Mouse (Mus musculus) embryonic facial prominence, embryonic 11.5 days (tissue): Measurements from ENCODE around the gene Fxyd3. TPM values are rescaled to one million over a fixed set of nuclear protein-coding genes. Genes with fewer than 3 reads are reported as not detected.

ENCODE experiments used
- ATAC-seq: fragments of 200-750 bp; cut with Nextera tagmentation; replicated peaks from 2 replicates; pipeline ENCODE4 v1.8.0; 2017; ENCODE audit warnings: low read depth; ENCODE audit not compliant: insufficient number of reproducible peaks, low FRiP score, low TSS enrichment
- DNase-seq: peaks from one replicate; pipeline ENCODE4 v3.0.0-alpha.2; 2015; ENCODE audit warnings: low spot score
- H3K27ac ChIP-seq: fragments of 300-500 bp; sonication (generic); replicated peaks from 2 replicates; pipeline ENCODE4 v1.5.1; 2014; ENCODE audit warnings: mild to moderate bottlenecking, low read depth, low read length, control low read depth
- H3K27me3 ChIP-seq: fragments of 300-500 bp; sonication (generic); 2 replicates; pipeline ENCODE4 v1.6.1; 2014; ENCODE audit warnings: mild to moderate bottlenecking, low read length, moderate library complexity, mixed read lengths; ENCODE audit not compliant: control insufficient read depth, insufficient read depth
- H3K36me3 ChIP-seq: fragments of 300-500 bp; sonication (generic); replicated peaks from 2 replicates; pipeline ENCODE4 v1.6.1; 2014; ENCODE audit warnings: low read depth, mild to moderate bottlenecking, low read length, moderate library complexity, mixed read lengths; ENCODE audit not compliant: control insufficient read depth, insufficient read depth
- H3K4me1 ChIP-seq: fragments of 300-500 bp; sonication (generic); 2 replicates; pipeline ENCODE4 v1.6.1; 2014; ENCODE audit warnings: low read length, mixed read lengths; ENCODE audit not compliant: control insufficient read depth, insufficient read depth
- H3K4me2 ChIP-seq: fragments of 300-500 bp; sonication (generic); 2 replicates; pipeline ENCODE4 v1.6.1; 2014; ENCODE audit warnings: low read depth, mild to moderate bottlenecking, control low read depth, low read length, moderate library complexity
- H3K4me3 ChIP-seq: fragments of 300-500 bp; sonication (generic); 2 replicates; pipeline ENCODE4 v1.5.1; 2014; ENCODE audit warnings: low read depth, low read length, control low read depth
- H3K9ac ChIP-seq: fragments of 300-500 bp; sonication (generic); replicated peaks from 2 replicates; pipeline ENCODE4 v1.6.1; 2014; ENCODE audit warnings: mild to moderate bottlenecking, control low read depth, low read length
- H3K9me3 ChIP-seq: fragments of 300-500 bp; sonication (generic); replicated peaks from 2 replicates; pipeline ENCODE4 v1.6.1; 2016; ENCODE audit warnings: mild to moderate bottlenecking, low read length, inconsistent platforms, mixed read lengths; ENCODE audit not compliant: control insufficient read depth
- WGBS: fragments of 180-500 bp; shearing (Covaris S2); extraction: QIAGEN DNeasy Blood & Tissue Kit; methylation state at CpG from one replicate; pipeline ENCODE4 v1.1.7; 2014; 5-methylcytosine and 5-hydroxymethylcytosine counted together
- polyA plus RNA-seq: library from polyadenylated mRNA; unstranded; fragments of >200 nt; fragmentation: Nextera tagmentation; extraction: Ambion mirVana; gene quantifications from 2 replicates; pipeline ENCODE4 v1.2.1, GENCODE M21; 2014

Gene Fxyd3
- polyA plus RNA-seq, 1 experiment from 2014 or later: 11.8 TPM

DNA sequence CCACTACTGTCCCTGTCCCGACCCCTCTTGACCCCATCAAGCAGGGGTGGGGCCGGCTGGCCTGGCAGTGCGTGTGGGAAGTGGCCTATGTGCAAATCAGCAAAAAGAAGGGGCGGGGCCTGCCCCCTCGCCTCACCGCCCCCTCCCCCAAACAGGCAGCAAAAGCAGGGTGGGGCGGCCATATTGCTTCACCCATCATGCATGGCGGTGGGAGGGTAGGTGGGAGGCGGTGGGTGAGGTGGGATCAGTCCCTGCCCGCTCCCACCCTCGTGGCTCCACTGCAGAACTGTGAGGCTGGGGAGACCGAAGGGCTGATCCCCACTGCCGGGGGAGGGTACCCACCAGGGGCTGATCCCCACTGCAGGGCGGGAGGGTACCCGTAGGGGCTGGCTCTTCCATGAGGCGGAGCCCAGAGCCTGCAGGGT, 40.2 kb upstream of the Fxyd3 start:
- Histone ChIP-seq H3K27ac (no peak overlapping the region), H3K9me3 (no peaks in the 10 kb centered on the region), H3K9ac (no peak overlapping the region), H3K27me3 (peaks cover 2% of the 10 kb centered on the region; the same call in 1 of the 2 replicates), H3K4me2 (no peak overlapping the region), H3K36me3 (no peaks in the 10 kb centered on the region), H3K4me3 (no peak overlapping the region), H3K4me1 (peaks cover 3% of the 10 kb centered on the region; the same call in 1 of the 2 replicates)
- DNase-seq (peak; percentile 24), ATAC-seq (0 out of 2 replicates have a peak, but pooled peaks have one; percentile 39)
- 31% methylated on average over 16 of the region's 16 CpGs for WGBS

DNA sequence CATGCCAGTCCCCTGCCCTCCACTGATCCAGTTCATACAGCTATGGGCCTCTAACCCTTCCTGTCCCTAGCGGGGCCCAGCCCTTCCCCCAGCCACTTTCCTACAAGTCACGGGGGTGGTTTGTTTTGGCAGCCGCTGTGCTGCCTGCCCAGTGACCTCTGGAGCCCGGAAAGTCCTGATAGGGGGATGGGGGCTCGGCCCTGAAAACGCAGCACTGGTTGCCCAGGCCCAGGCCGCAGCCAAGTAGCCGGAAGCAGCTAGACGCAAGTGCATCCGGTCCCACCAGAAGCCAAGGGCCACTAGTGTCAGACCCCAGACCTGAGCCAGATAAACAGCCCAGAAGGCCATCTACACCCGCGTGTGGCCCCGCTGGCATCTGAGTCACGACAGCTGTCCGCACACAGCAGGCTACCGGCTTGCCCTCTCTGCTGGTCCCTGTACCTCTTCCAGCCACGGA, 39.1 kb upstream of the Fxyd3 start:
- Histone ChIP-seq H3K36me3 (no peaks in the 10 kb centered on the region), H3K27ac (no peak overlapping the region), H3K4me2 (0 out of 2 replicates have a peak overlapping the region, but pooled peaks have one; percentile 26), H3K27me3 (peaks cover 2% of the 10 kb centered on the region; the same call in 1 of the 2 replicates), H3K9ac (peak overlapping the region; percentile 22; the same call in 1 of the 2 replicates), H3K9me3 (no peaks in the 10 kb centered on the region), H3K4me1 (peaks cover 3% of the 10 kb centered on the region; the same call in 1 of the 2 replicates), H3K4me3 (no peak overlapping the region; the same call in 1 of the 2 replicates)
- 9% methylated on average over 17 of the region's 17 CpGs for WGBS
- peak; percentile 30 for DNase-seq
- 0 out of 2 replicates have a peak, but pooled peaks have one; percentile 37 for ATAC-seq

DNA sequence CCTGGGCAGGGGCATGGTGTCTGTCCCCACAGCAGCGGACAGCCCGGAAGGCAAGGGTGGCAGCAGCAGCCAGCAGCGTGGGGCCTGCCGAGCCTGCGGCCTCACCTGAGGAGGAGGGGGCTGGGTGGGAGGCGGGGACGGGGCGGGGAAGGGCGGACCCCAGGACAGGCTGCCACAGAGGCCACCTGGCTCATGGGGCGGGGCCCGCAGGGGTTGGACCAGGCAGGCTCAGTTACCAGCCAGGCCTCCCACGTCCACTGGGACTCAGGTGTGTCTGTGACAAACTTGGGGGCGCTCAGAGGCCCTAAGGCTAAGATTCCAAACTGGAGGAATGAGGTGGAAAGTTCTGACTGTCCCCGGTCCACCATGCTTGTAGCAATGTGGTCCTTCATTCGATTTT, 38.7 kb upstream of the Fxyd3 start, which contains the start of gene Hpn:
Gene Hpn (minus strand): TSS at position 109 of the 400 bp plus-strand sequence.
- Histone ChIP-seq H3K27ac (no peak within 1 kb of the TSS), H3K36me3 (no peaks in the 10 kb centered on the region), H3K9me3 (no peaks in the 10 kb centered on the region), H3K4me1 (peaks cover 3% of the 10 kb centered on the region; the same call in 1 of the 2 replicates), H3K9ac (peak within 1 kb of the TSS; percentile 22; the same call in 1 of the 2 replicates), H3K4me2 (peak within 1 kb of the TSS; percentile 26; the same call in 1 of the 2 replicates), H3K27me3 (peaks cover 2% of the 10 kb centered on the region; the same call in 1 of the 2 replicates), H3K4me3 (no peak within 1 kb of the TSS; the same call in 1 of the 2 replicates)
- ATAC-seq (peak; percentile 19; the same call in 1 of the 2 replicates), DNase-seq (no peak)
- 15% methylated on average over 15 of the region's 15 CpGs for WGBS

DNA sequence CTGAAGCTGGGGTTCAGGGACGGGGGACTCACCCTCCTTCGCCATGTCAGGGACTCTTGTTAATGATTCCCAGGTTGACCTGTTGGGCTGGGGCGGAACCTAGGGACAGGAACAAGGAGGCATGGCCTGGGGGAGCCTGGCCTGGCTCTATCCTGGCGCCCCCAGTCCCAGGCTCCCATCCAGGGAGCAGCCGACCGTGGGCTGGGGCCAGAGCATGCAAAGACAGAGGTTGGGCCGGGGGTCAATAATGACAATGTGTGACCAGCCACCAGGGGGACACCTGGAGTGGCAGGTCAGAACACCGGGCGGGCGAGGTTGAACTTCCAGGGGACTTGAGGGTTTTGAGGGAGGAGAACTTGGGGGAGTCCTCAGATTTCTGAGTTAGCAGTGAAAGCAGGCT, 38.1 kb upstream of the Fxyd3 start:
- Histone ChIP-seq H3K4me3 (no peak overlapping the region), H3K4me2 (no peak overlapping the region), H3K9me3 (no peaks in the 10 kb centered on the region), H3K9ac (no peak overlapping the region), H3K27ac (no peak overlapping the region), H3K36me3 (no peaks in the 10 kb centered on the region), H3K27me3 (peaks cover 2% of the 10 kb centered on the region; the same call in 1 of the 2 replicates), H3K4me1 (peaks cover 3% of the 10 kb centered on the region; the same call in 1 of the 2 replicates)
- 39% methylated on average over 10 of the region's 10 CpGs for WGBS
- ATAC-seq (no peak), DNase-seq (no peak)

DNA sequence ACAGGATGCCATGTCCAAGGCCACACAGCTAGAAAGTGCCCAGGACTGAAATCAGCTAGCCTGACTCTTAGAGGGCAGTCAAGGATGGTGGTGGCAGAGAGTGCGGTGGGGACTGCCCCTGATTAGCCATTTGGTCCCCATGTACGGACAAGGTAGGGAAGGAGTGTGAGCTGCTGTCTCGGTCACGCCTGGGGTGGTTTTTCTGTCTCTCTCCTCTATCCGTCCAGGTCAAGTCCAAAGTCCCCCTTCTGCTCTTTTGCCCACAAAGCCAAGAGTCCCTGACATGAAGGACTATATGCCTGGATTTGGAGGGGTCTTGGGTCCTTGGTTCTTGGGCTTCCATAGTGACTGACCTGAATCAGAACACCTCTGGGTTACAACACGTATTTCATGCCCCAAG, 37.3 kb upstream of the Fxyd3 start:
- WGBS: 81% methylated on average over 6 of the region's 6 CpGs
- peaks cover 3% of the 10 kb centered on the region; the same call in 1 of the 2 replicates for H3K4me1 ChIP-seq
- peaks cover 2% of the 10 kb centered on the region; the same call in 1 of the 2 replicates for H3K27me3 ChIP-seq
- DNase-seq (no peak), ATAC-seq (no peak)
- no peak overlapping the region for H3K4me3 ChIP-seq
- no peaks in the 10 kb centered on the region for H3K36me3 ChIP-seq
- H3K9me3 ChIP-seq: no peaks in the 10 kb centered on the region
- no peak overlapping the region for H3K27ac ChIP-seq
- no peak overlapping the region for H3K4me2 ChIP-seq
- H3K9ac ChIP-seq: no peak overlapping the region

DNA sequence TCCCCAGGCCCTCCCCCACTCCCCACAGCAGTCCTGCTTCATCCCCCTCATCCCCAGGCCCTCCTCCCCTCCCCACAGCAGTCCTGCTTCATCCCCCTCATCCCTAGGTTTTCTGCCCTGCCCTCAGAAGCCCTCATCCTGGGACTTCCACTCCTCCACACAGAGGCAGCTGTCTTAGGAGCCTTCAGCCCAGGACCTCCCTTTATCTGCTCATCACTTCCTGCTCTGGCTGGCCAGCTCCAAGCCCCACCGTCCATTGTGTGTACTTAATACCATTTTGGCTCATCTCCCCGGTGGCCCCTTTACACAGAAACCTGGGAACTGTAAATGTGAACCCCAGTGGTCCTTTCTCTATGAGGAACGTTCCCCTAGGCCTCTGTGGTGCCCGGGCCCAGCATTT, 35.5 kb upstream of the Fxyd3 start:
- no peak overlapping the region for H3K9ac ChIP-seq
- no peaks in the 10 kb centered on the region for H3K36me3 ChIP-seq
- no peak overlapping the region for H3K4me3 ChIP-seq
- 47% methylated on average over 4 of the region's 4 CpGs for WGBS
- H3K9me3 ChIP-seq: no peaks in the 10 kb centered on the region
- no peak overlapping the region for H3K27ac ChIP-seq
- no peak for DNase-seq
- no peak overlapping the region for H3K4me2 ChIP-seq
- H3K27me3 ChIP-seq: peaks cover 2% of the 10 kb centered on the region; the same call in 1 of the 2 replicates
- ATAC-seq: no peak
- H3K4me1 ChIP-seq: peaks cover 3% of the 10 kb centered on the region; the same call in 1 of the 2 replicates

DNA sequence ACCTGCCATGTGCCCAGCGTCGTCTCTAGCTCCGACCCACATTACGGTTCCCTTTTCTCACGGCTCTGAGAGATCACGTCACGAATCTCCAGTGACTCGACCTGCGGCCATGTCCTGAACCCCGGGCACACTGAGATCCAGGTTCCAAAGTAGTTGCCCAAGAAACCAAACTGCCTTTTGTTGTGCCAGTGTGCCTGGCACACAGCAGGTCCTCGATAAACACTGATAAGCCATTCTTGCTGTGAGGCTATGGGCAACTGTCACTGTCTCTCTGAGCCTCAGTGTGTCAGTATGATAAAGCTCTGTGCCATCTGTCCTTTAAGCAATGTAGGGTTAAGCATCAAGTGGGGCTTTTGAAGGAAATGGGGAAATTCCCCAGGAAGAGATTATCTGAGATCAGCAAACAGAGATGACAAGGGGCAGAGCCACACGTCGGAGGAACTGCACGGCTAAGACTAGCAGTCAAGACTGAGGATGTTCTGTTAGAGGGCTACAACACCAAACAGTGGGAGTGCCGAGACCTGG, 34.4 kb upstream of the Fxyd3 start:
- Histone ChIP-seq H3K4me2 (no peak overlapping the region), H3K27ac (no peak overlapping the region), H3K9ac (no peak overlapping the region), H3K36me3 (no peaks in the 10 kb centered on the region), H3K9me3 (no peaks in the 10 kb centered on the region), H3K27me3 (peaks cover 2% of the 10 kb centered on the region; the same call in 1 of the 2 replicates), H3K4me3 (no peak overlapping the region), H3K4me1 (peaks cover 3% of the 10 kb centered on the region; the same call in 1 of the 2 replicates)
- WGBS: 76% methylated on average over 15 of the region's 15 CpGs
- ATAC-seq (no peak), DNase-seq (no peak)

DNA sequence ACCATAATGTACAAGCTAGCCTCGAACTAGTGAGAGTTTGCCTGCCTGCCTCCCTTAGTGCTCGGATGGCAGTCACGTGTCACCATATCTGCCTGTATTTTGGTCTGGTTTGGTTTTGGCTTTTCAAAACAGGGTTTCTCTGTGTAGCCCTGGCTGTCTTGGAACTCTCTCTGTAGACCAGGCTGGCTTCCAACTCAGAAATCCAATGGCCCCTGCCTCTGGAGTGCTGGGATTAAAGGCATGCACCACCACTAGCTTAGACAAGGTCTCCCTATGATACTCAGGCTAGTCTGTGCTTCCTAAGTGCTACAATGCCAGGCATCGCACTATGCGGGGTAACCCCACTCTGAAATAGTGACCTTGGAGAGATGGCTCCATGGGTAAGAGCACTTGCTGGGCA, 33.3 kb upstream of the Fxyd3 start:
- Histone ChIP-seq H3K36me3 (no peaks in the 10 kb centered on the region), H3K9ac (no peak overlapping the region), H3K27ac (no peak overlapping the region), H3K4me2 (no peak overlapping the region), H3K4me1 (no peaks in the 10 kb centered on the region), H3K9me3 (no peaks in the 10 kb centered on the region), H3K4me3 (no peak overlapping the region), H3K27me3 (no peaks in the 10 kb centered on the region)
- no peak for ATAC-seq
- 82% methylated on average over 5 of the region's 5 CpGs for WGBS
- DNase-seq: no peak
